Mouse (Mus musculus): Measurements from ENCODE around the gene Ppp4r3b. TPM values are rescaled to one million over a fixed set of nuclear protein-coding genes. Genes with fewer than 3 reads are reported as not detected.

The Ppp4r3b gene
- polyA plus RNA-seq (2021; fragmentation: Nextera tagmentation), result 18.2 and 20.4 TPM in 2 replicates
- long read RNA-seq, experiment 1, full-length matches to known transcripts, result 6 of 53 reads
- long read RNA-seq, experiment 1, partial matches to known transcripts, result 33 of 53 reads
- long read RNA-seq, experiment 1, other reads (novel, unspliced or antisense), result 14 of 53 reads
- long read RNA-seq, experiment 2, full-length matches to known transcripts, result 146 of 233 reads
- long read RNA-seq, experiment 2, partial matches to known transcripts, result 41 of 233 reads
- long read RNA-seq, experiment 2, other reads (novel, unspliced or antisense), result 46 of 233 reads

GRCm38 (mm10) chr11:29172563-29173124, at the start of gene Ppp4r3b:
Ppp4r3b (plus strand) TSS chr11:29172890.

GRCm38 (mm10) chr11:29130385-29131355, 42.0 kb upstream of the Ppp4r3b start, which contains the start of gene Pnpt1:
Pnpt1 (plus strand) TSS chr11:29130744.

GRCm38 (mm10) chr11:29246883-29247650, 74.4 kb downstream of the Ppp4r3b start, which contains the start of gene Cfap36:
Cfap36 (minus strand) TSS chr11:29247409.

Other genes with a start within 250 kb of the Ppp4r3b start
- gene Pnpt1, start 42.1 kb upstream of the Ppp4r3b start, polyA plus RNA-seq (2021; fragmentation: Nextera tagmentation), result 8.6 and 11.7 TPM in 2 replicates
- 135 and 137 TPM in 2 replicates for gene Cfap36, start 74.5 kb downstream of the Ppp4r3b start, polyA plus RNA-seq (2021; fragmentation: Nextera tagmentation)
- 10.1 and 15.4 TPM in 2 replicates for gene Ccdc88a, start 200.8 kb downstream of the Ppp4r3b start, polyA plus RNA-seq (2021; fragmentation: Nextera tagmentation)

All from layer of hippocampus, adult 6 months (tissue).